Mouse (Mus musculus): ENCODE measurements around the gene Gak. TPM values are rescaled to one million over a fixed set of nuclear protein-coding genes. Genes with fewer than 3 reads are reported as not detected.

Gene Gak
- polyA plus RNA-seq (2015; fragmentation: Nextera tagmentation; extraction: Ambion mirVana) = 47.9 and 48.8 TPM in 2 replicates

GRCm38 (mm10) chr5:108629634-108630483 is at the start of gene Gak, which contains the start of gene Tmem175:
Gene Gak (minus strand): TSS chr5:108629755.
Gene Tmem175 (plus strand): TSS chr5:108629770.
- Histone ChIP-seq H3K4me3 (peak within 1 kb of the TSS; percentile 88), H3K9ac (peak within 1 kb of the TSS; percentile 89), H3K36me3 (no peaks in the 10 kb centered on the region), H3K9me3 (no peaks in the 10 kb centered on the region), H3K4me2 (peak within 1 kb of the TSS; percentile 66), H3K27me3 (no peaks in the 10 kb centered on the region), H3K27ac (peak within 1 kb of the TSS; percentile 91), H3K4me1 (peaks cover 22% of the 10 kb centered on the region)
- peak; percentile 96 for ATAC-seq (ENCODE audit: insufficient number of reproducible peaks, low FRiP score, low TSS enrichment, low read depth)
- under 1% methylated on average over 58 of the region's 58 CpGs for WGBS

GRCm38 (mm10) chr5:108678296-108678854 is 48.8 kb upstream of the Gak start:
- Histone ChIP-seq H3K9ac (no peak overlapping the region), H3K27ac (no peak overlapping the region), H3K9me3 (no peaks in the 10 kb centered on the region), H3K27me3 (no peaks in the 10 kb centered on the region), H3K36me3 (peaks cover 7% of the 10 kb centered on the region), H3K4me2 (no peak overlapping the region), H3K4me1 (peaks cover 16% of the 10 kb centered on the region), H3K4me3 (no peak overlapping the region)
- WGBS = 82% methylated on average over 6 of the region's 6 CpGs
- ATAC-seq (ENCODE audit: insufficient number of reproducible peaks, low FRiP score, low TSS enrichment, low read depth) = no peak

GRCm38 (mm10) chr5:108677605-108678295 is 48.2 kb upstream of the Gak start:
- WGBS = 6% methylated on average over 25 of the region's 25 CpGs
- Histone ChIP-seq H3K27me3 (no peaks in the 10 kb centered on the region), H3K9ac (0 out of 2 replicates have a peak overlapping the region, but pooled peaks have one; percentile 1), H3K9me3 (no peaks in the 10 kb centered on the region), H3K4me1 (peaks cover 16% of the 10 kb centered on the region), H3K4me2 (peak overlapping the region; percentile 56), H3K4me3 (peak overlapping the region; percentile 38), H3K27ac (peak overlapping the region; percentile 86), H3K36me3 (peaks cover 13% of the 10 kb centered on the region)
- ATAC-seq (ENCODE audit: insufficient number of reproducible peaks, low FRiP score, low TSS enrichment, low read depth) = peak; percentile 75

- 9% methylated on average over 5 of the region's 5 CpGs for WGBS
- H3K9ac ChIP-seq = no peak overlapping the region
Observed at GRCm38 (mm10) chr5:108676772-108677498, 47.4 kb upstream of the Gak start.

DNA sequence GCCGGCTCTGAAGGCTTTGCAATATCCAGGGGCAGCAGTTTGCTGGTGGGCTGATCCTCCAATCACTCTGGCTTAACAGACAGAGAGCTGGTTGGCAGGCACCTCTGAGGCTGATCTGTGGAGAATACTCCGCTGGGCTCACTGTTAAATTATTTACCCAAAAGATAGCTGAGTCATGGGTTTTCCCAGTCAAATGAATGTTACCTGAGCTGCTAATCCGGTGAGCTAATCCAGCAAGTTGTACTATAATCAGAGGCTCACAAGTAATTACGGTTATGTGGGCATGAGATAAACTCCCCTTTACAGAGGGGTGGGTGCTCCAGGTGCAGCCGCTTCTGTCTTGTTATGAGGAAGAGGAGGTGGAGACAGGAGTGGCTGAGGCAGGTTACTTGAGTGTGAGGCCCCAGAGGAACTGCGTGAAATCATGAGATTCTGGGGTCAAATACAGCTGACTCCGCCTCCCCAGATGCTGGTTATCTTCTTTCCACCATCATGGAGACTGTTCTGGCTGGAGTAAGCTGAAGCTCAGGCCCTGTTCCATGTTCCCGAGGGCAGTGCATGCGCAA is 45.8 kb upstream of the Gak start, which contains the start of gene Slc26a1:
Slc26a1 (minus strand) TSS at position 319 of the 566 bp plus-strand sequence.
- 68% methylated on average over 9 of the region's 9 CpGs for WGBS
- H3K9ac ChIP-seq = no peak within 1 kb of the TSS

More at GRCm38 (mm10) chr5:108676772-108677498, 47.4 kb upstream of the Gak start:
- peaks cover 20% of the 10 kb centered on the region for H3K36me3 ChIP-seq
- ATAC-seq (ENCODE audit: insufficient number of reproducible peaks, low FRiP score, low TSS enrichment, low read depth) = 0 out of 2 replicates have a peak, but pooled peaks have one; percentile 46
- H3K4me1 ChIP-seq = peaks cover 16% of the 10 kb centered on the region
- peak overlapping the region; percentile 56 for H3K4me2 ChIP-seq
- H3K9me3 ChIP-seq = no peaks in the 10 kb centered on the region
- no peaks in the 10 kb centered on the region for H3K27me3 ChIP-seq
- peak overlapping the region; percentile 38 for H3K4me3 ChIP-seq
- peak overlapping the region; percentile 86 for H3K27ac ChIP-seq

DNA sequence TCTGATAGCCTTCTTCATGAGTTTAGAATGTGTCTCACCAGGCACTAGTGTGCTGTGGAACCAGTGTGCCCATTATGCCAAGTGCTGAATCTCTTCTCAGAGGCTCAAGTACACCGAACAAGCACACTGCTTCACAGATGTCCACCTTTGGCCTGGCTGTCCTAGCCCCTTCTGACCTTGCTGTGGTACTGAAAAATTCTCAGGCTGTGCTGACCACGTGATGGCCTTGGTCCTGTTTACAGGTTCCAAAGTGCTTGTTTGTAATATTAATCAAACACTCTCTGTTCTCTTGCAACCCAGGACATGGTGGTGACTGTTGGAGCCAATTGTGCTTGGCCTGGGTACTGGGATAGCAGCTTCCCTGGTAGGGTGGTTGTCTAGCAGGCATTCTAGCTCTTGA is 45.1 kb upstream of the Gak start:
- Histone ChIP-seq H3K4me2 (no peak overlapping the region), H3K27me3 (no peaks in the 10 kb centered on the region), H3K36me3 (peaks cover 28% of the 10 kb centered on the region), H3K9ac (no peak overlapping the region), H3K4me3 (no peak overlapping the region), H3K27ac (no peak overlapping the region), H3K4me1 (peaks cover 27% of the 10 kb centered on the region), H3K9me3 (no peaks in the 10 kb centered on the region)
- WGBS = 80% methylated on average over 2 of the region's 2 CpGs
- no peak for ATAC-seq (ENCODE audit: insufficient number of reproducible peaks, low FRiP score, low TSS enrichment, low read depth)

More for the DNA sequence above, 45.8 kb upstream of the Gak start, which contains the start of gene Slc26a1:
- ATAC-seq (ENCODE audit: insufficient number of reproducible peaks, low FRiP score, low TSS enrichment, low read depth) = no peak
- Histone ChIP-seq H3K4me2 (no peak within 1 kb of the TSS), H3K27ac (no peak within 1 kb of the TSS), H3K4me3 (no peak within 1 kb of the TSS), H3K4me1 (peaks cover 20% of the 10 kb centered on the region), H3K27me3 (no peaks in the 10 kb centered on the region), H3K36me3 (peaks cover 28% of the 10 kb centered on the region), H3K9me3 (no peaks in the 10 kb centered on the region)

- Histone ChIP-seq H3K9ac (no peak overlapping the region), H3K9me3 (no peaks in the 10 kb centered on the region), H3K27me3 (no peaks in the 10 kb centered on the region), H3K4me3 (no peak overlapping the region), H3K4me2 (no peak overlapping the region), H3K27ac (no peak overlapping the region), H3K36me3 (peaks cover 28% of the 10 kb centered on the region), H3K4me1 (peaks cover 23% of the 10 kb centered on the region)
- 89% methylated on average over 12 of the region's 12 CpGs for WGBS
- ATAC-seq (ENCODE audit: insufficient number of reproducible peaks, low FRiP score, low TSS enrichment, low read depth) = no peak
Observed at GRCm38 (mm10) chr5:108671757-108672156, 42.2 kb upstream of the Gak start.

DNA sequence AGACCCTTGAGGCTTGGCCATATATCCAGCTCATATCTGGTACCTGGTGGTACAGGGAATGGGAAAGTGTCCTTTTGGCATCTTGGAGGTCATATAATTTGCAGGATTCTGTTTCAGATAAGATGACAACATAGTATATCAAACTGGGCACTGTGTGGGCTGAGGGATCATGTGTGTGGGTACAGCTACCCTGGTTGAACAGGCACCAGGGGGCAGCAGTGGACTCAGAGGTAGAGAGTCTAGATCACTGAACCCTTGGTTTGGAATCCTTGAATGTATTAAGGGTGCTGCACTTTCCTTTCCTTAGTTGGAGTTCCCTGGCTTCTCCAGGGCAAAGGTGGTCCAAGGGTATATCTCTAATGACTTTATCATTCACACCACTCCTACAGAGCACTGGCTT is 41.2 kb upstream of the Gak start:
- Histone ChIP-seq H3K36me3 (peaks cover 28% of the 10 kb centered on the region), H3K27me3 (no peaks in the 10 kb centered on the region), H3K4me1 (peaks cover 20% of the 10 kb centered on the region), H3K4me3 (no peak overlapping the region), H3K9ac (no peak overlapping the region), H3K27ac (no peak overlapping the region), H3K4me2 (no peak overlapping the region), H3K9me3 (no peaks in the 10 kb centered on the region)
- ATAC-seq (ENCODE audit: insufficient number of reproducible peaks, low FRiP score, low TSS enrichment, low read depth) = no peak

DNA sequence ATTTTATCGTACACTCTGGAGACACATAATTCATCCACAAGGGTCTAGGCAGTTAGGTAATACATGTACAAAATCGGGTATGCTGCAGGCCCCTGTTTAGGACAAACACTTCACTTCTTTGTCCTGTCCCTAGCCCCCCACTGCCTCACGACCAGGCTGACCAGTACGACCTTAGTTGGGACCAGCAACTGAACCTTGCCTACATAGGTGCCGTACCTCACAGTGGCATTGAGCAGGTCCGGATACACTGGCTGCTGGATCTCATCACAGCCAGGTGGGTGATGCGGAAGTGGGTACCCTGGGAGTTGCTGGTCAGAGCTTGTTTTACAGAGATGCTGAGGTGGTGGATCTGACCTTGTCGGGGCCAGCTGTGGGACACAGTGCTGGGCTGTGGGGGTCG is 40.4 kb upstream of the Gak start:
- Histone ChIP-seq H3K9me3 (no peaks in the 10 kb centered on the region), H3K27ac (peak overlapping the region; percentile 90), H3K4me3 (peak overlapping the region; percentile 51), H3K36me3 (peaks cover 28% of the 10 kb centered on the region), H3K9ac (peak overlapping the region; percentile 55; the same call in 1 of the 2 replicates), H3K4me1 (peaks cover 20% of the 10 kb centered on the region), H3K27me3 (no peaks in the 10 kb centered on the region), H3K4me2 (peak overlapping the region; percentile 68)
- 71% methylated on average over 9 of the region's 9 CpGs for WGBS
- no peak for ATAC-seq (ENCODE audit: insufficient number of reproducible peaks, low FRiP score, low TSS enrichment, low read depth)

- H3K9ac ChIP-seq = peak within 1 kb of the TSS; percentile 55
- peak within 1 kb of the TSS; percentile 90 for H3K27ac ChIP-seq
- peak within 1 kb of the TSS; percentile 68 for H3K4me2 ChIP-seq
- H3K36me3 ChIP-seq = peaks cover 28% of the 10 kb centered on the region
- H3K4me1 ChIP-seq = peaks cover 20% of the 10 kb centered on the region
- H3K27me3 ChIP-seq = no peaks in the 10 kb centered on the region; the same call in 1 of the 2 replicates
- ATAC-seq (ENCODE audit: insufficient number of reproducible peaks, low FRiP score, low TSS enrichment, low read depth) = peak; percentile 84
- no peaks in the 10 kb centered on the region for H3K9me3 ChIP-seq
- H3K4me3 ChIP-seq = peak within 1 kb of the TSS; percentile 51
- WGBS = 5% methylated on average over 43 of the region's 43 CpGs
Observed at GRCm38 (mm10) chr5:108668977-108669936, 39.7 kb upstream of the Gak start, which contains the start of gene Dgkq. Gene Dgkq (minus strand): TSS chr5:108669672.
